Mouse (Mus musculus): Measurements from ENCODE around the gene Vcl.

Vcl gene

GRCm38 (mm10) chr14:20928848-20929745, at the start of gene Vcl:
Vcl (plus strand) TSS chr14:20929398.
- DNase-seq, result peak; percentile 99

DNA sequence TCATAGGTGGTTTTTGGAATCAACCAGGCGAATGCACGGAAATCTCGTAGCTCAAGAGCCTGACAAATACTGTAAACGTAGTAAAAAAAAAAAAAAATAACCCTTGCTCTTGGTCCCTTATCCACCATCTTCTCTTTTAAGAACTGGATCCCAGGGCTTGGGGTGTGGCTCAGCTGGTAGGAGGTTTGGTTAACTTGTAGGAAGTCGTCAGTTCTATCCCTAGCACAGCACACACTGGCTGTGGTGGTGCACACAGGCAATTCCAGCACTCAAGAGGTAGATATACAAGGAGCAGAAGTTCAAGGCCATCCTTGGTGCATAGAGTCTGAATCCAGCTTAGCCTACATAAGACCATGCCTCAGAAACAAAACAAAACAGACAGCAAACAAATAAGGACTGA, 44.5 kb upstream of the Vcl start:
- no peak for DNase-seq

GRCm38 (mm10) chr14:20885091-20885888, 43.9 kb upstream of the Vcl start:
- no peak for DNase-seq

DNA sequence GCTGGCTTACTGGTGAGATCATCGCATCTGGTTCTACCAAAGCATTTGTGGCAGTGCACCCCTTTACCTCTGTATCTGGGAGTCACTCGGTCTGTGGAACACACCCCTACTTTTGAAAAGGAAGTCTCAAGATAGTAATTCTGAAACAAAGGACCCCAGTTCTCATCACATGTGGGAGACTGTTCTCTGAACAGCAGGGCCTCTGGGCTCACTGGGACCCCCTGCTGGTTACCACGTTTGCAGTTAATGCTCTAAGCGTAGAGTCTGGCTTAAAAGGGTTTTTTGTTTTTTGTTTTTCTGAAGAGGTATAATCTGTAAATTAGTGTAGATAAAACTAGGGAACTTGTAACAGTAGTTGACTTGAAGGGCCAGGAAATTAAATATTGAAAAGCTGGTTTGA, 42.9 kb upstream of the Vcl start:
- no peak for DNase-seq

GRCm38 (mm10) chr14:20887541-20888085, 41.6 kb upstream of the Vcl start:
- DNase-seq, result no peak

- no peak for DNase-seq
Observed at GRCm38 (mm10) chr14:20891941-20892402, 37.2 kb upstream of the Vcl start.

DNA sequence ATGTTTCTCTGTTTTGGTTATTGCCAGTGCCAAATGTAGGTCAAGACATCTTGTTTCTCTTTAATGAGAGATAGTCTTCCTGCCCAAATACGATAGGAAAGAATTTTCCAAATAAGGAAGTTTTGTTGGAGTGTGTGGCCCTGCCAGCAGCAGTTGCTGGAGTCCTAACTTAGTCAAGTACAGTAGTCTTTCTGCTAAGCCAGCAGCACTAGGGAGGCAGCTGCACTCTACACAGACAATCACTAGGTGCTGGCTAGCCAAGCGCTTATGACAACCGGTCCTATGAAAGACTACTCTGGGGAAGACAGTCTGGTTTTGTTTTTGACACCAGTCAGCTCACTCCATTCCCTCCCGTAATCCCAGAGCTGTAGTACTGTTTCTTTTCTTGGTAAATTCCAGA, 35.4 kb upstream of the Vcl start:
- DNase-seq, result no peak

DNA sequence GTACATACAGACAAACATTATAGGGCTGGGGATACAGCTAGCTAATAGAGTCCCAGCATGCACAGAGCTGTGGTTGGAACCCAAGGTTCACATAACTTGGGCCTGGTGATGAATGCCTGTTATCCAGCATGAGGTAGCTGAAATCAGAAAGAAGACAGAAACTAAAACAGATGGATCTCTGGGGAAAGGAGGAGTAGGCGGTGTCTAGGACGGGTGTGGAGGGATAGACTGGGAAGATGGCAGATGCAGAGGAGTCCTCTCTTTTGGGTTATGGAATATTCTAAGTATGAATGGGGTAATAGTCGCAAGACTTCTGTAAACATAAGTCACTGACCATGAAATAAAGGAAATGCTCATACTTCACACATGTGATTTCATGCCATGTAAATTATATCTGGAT, 27.9 kb upstream of the Vcl start:
- no peak for DNase-seq

DNA sequence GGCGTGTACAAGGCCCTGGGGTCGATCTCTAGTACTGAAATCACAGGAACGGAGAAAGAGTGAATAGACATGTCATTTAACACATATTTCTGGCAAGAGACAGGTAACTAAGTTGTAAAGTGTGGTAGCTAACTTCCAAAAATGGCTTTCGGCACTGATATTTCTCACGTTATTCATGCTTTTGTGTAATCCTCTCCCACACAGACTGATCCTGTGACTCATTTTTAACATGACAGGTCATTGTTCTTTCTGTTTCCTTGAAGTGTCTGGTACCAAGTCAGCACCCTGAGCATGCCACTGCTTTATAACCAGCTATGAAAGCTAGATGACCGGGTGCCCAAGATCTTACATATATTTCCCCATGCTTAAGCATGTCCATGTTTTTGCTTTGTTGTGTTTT, 26.1 kb upstream of the Vcl start:
- no peak for DNase-seq

GRCm38 (mm10) chr14:20911811-20912210, 17.4 kb upstream of the Vcl start:
- DNase-seq, result no peak

DNA sequence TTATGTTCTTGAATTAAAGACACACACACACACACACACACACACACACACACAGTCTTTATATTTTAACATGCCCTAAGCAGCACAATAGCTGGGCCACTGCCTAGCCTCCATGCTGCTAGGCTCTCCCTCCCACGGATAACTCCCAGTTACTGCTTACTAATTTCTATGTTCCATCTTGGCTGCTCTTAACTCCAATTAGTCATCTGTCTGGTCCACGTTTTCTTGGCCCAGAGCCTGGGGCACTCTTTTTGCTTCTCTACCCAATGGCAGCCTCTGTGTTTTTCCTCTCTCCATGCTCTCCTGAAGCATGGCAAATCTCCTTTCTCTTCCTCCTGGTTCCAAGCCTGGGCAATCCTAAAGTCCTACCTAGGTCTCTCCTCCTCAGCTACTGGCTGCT, 14.8 kb upstream of the Vcl start:
- peak; percentile 26 for DNase-seq

- no peak for DNase-seq
Observed at GRCm38 (mm10) chr14:20916625-20917612, 12.3 kb upstream of the Vcl start.

- DNase-seq, result no peak
Observed at GRCm38 (mm10) chr14:20924071-20924789, 5.0 kb upstream of the Vcl start.

GRCm38 (mm10) chr14:20927470-20928307, 1.5 kb upstream of the Vcl start:
- peak; percentile 16 for DNase-seq

DNA sequence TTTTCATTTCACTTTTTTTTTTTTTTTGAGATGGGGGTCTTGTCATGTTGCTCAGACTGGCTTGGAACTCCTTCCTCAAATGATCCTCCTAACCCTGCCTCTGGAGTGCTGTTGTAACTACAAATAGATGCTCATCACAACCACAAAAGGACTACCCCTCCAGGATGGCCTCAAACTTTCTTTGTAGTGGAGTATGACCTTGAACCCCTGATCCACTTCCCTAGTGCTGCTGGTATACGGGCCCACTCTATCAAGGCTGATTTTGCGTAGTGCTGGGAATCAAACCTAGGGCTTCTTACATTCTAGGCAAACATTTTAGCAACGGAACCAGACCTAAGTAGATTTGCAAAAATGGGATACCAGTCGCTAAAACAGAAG, 901 bp upstream of the Vcl start:
- DNase-seq, result no peak

GRCm38 (mm10) chr14:20929814-20930434, 726 bp downstream of the Vcl start:
- peak; percentile 57 for DNase-seq

DNA sequence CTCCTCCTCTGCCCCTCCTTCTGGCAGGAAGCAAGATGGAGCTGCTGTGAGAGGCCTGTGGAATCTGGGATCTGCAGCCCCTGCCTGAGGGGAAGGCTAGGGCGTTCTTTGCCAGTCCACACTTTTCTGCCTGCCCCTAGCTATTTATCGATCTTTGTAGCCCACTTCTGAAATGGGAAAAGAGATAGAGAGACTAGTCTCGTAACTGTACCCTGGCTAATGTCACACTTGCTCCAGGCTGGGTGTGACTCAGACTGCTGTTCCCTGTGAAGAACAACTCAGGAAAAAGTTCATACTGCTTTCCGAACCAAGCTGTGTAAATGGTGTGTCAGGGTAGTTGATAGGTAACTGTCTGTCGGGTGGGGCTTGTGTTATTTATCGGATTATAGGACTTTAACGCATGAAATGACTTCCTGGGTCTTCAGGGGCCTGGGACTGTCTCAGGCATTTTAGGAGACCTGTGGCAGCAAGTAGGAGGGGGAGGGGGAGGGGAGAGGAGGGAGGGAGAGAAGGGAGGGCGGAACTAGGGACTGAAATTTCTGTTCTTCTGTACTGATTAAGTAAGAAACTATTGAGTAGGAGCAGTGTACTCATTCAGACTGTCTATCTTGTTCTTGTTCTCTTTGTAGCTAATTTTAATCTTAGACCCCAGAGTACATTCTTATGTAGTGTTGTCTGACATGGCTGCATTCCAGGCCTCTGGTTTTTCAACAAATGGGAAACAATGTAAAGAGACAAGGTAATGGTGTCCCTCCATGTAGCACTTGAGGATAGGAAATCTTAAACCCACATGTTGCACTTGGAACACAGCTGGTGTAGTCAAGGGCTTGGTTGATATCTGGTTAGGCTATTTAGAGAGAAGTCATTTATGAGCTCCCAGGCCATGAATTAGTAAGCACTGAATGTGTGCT, 1.5 kb downstream of the Vcl start:
- DNase-seq, result peak; percentile 36

GRCm38 (mm10) chr14:20938424-20938823, 9.2 kb downstream of the Vcl start:
- no peak for DNase-seq

DNA sequence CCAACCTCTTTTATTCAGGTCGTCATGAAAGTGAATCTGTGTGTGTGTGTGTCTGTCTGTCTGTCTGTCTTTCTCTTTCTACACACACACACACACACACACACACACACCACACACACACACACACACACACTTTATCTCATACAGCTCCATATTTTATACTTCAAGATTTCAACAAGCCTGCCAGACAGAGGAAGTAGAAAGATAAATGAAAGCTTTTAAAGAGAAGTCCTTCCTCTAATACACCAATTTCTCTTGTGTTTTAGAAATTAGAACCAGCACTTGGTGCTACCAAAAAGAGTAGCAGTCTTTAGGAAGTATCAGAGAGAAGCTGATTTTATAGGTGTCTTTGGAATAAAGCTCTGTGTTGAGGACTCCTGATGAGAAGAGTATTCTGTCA, 9.7 kb downstream of the Vcl start:
- DNase-seq, result no peak
